Mouse (Mus musculus): ENCODE results near the gene Pclo. TPM values are rescaled to one million over a fixed set of nuclear protein-coding genes. Genes with fewer than 3 reads are reported as not detected.
"Not testable (repeated sequence)": the region's sequence is repeated elsewhere in the genome, so short reads cannot be mapped to it uniquely, and the experiment has no call there.

Gene Pclo
- polyA plus RNA-seq, 1 experiment = 66.8 TPM

GRCm38 (mm10) chr5:14892242-14892641 is 377.5 kb downstream of the Pclo start:
- TF ChIP-seq CTCF (IDR thresholded peaks at IDR 0.05; ENCODE audit: extremely low read depth, insufficient read depth, low read length) (no peak), POLR2A (IDR thresholded peaks at IDR 0.05; ENCODE audit: extremely low read depth, insufficient read depth, low read length) (no peak)
- H3K27ac ChIP-seq (ENCODE audit: insufficient read depth, low read length) = no peak overlapping the region
- no peaks in the 10 kb centered on the region for H3K4me1 ChIP-seq (ENCODE audit: control insufficient read depth, insufficient read depth, low read length)
- no peak overlapping the region for H3K4me3 ChIP-seq (ENCODE audit: insufficient read depth, low read length)

GRCm38 (mm10) chr5:14903539-14903938 is 388.8 kb downstream of the Pclo start:
- H3K4me3 ChIP-seq (ENCODE audit: insufficient read depth, low read length); H3K27ac ChIP-seq (ENCODE audit: insufficient read depth, low read length); H3K4me1 ChIP-seq (ENCODE audit: control insufficient read depth, insufficient read depth, low read length): not testable (repeated sequence)

All from cortical plate, adult 2 months (tissue).